Mouse (Mus musculus) B cell, adult (primary cell): ENCODE results near the gene Rnaseh1. TPM values are rescaled to one million over a fixed set of nuclear protein-coding genes. Genes with fewer than 3 reads are reported as not detected.

Experiments used
- total RNA-seq: library from RNA; stranded (reverse); gene quantifications from 4 replicates; pipeline ENCODE4 v1.2.4, GENCODE M21; 2023; ENCODE audit not compliant: inconsistent age

Rnaseh1 gene
- total RNA-seq, result 24.3 to 33.5 TPM (median 31.7 TPM) in 4 replicates

DNA sequence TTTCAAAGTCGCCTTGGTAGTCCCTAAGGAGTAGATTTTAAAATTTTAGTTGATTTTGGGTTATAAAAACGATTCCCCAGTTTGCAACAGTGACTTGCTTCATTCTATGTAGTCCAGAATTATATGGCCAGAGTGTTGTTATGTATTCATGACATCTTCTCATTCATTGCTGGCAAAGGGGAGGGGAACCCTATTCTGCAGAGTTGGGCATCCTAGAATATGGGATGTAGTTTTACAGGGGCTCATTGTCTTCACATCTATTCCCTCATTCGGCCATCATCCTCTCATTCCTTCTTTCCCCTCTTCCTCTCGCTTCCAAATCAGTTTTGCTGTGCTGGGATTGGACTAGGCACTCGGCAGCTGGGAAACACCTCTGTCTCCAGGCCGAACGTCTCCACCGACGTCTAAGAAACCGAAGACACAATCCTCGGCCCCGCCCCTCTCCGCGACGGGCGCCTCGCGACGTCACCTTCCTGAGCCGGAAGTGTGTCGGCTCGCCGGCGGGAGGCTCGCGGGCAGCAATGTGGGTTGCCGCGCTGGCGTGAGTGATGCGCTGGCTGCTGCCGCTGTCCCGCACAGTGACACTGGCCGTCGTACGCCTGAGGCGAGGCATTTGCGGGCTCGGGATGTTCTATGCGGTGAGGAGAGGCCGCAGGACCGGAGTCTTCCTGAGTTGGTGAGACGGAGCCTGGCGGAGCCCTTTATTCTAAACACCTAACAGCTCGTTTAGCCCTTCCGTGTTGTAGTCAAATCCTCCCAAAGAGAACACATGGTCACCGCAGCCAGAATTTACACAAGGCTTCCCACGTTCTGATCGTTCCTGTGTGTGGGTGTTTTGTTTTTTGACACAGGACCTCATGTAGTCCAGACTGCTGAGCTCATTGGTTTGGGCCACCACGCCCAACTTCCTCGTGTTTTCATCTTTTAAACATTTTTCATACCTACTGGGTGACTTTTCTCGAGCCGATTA, at the start of gene Rnaseh1:
Rnaseh1 (plus strand) TSS at position 462 of the 970 bp plus-strand sequence.

DNA sequence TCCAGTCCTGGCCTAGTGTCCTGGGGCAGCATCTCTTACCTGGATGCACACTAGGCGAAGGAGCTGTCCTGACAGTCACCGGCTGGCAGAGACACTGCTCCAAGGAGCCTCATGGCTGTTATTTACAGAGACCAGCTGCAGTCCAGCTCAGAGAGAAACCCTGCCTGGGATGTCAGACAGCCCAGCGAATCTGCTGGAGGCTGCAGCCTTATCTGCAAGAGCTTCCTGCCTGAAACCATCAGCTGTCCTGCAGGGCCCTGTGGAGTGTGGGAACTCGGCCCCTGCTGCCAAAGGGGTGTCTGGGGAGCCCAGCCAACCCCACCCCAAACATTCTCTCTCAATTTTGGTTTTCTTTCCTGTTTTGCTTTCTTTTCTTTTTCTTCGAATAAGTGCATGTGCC, 26.2 kb upstream of the Rnaseh1 start, which contains the start of gene Colec11:
Colec11 (minus strand) TSS at position 183 of the 400 bp plus-strand sequence.

DNA sequence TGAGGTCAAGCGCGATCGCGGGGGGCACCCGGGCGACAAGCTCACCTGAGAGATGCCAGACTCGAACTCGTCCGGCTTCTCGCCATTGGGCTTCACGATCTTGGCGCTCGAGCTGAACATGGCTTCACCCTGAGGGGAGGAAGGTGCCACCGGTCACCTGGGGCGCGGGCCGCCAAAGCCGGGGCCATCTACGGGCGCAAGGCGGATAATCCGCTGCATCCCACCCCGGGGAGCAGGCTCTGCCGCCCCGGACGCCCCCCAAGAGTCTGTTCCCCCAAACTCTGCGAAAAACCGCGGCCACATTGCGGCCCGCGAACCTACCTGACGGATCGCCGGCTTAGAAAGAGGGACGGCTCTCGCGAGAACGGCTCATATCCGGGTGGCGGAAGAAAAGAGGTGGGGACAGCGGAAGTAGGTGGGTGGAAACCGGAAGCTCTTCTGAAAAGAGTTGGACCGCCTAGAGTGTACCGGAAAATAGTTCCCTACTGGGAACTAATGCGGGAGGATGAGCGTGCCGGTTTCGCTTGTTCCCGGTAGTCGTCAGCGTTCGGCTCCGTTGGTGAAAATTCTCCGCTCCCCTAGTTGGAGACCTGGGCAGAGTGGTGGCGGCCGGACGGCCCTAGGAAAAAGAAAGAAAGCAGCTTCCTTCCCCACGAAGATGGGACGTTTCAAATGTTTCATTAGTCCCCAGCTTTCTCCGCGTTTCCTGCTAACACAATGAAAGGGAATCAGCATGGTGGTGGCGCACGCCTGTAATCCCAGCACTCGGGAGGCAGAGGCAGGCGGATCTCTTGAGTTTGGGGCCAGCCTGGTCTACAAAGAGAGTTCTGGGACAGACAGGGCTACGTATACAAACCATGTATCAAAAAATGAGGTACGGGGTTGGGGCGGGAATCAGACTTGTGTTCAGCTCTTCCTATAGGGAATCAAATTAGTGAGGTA, 13.6 kb upstream of the Rnaseh1 start, which contains the start of gene Rps7:
Rps7 (minus strand) TSS at position 419 of the 942 bp plus-strand sequence.

DNA sequence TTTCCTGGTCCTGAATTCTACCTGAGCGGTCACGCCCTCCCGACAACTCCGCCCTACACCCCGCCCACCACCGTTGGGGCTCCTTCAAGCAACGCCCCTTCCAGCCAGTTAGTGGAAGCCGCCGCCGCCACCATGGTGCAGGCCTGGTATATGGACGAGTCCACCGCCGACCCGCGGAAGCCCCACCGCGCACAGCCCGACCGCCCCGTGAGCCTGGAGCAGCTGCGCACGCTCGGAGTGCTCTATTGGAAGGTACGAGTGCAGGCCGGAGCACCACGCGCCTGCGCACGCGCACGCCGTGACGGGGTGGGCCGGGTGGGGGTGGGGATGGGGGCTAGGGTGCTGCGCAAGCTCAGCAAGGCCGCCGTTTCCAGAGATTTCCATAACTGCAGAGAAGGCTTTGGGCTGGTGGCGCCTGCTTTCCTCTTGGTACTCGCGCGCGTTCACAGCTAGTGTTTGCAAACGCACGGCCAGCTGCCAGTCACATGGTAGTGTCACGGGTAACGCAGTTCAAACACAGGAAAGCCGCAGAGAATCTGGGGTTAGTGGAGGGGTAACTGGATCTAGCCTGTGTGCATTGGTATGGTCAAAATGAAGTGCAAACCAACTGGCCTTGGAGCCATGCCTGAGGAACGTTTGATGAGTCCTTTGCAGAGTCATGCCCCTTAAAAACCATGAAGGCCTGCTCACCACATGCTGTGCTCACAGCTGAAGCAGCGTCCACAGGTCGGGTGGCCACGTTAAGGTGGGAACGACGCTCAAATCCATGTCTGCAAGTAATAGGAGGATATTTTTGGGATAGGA, 25.9 kb downstream of the Rnaseh1 start, which contains the start of gene Adi1:
Adi1 (plus strand) TSS at position 111 of the 804 bp plus-strand sequence.

Other genes starting within 250 kb of the Rnaseh1 start
- 0.36 to 0.51 TPM (median 0.48 TPM) in 4 replicates for gene Dcdc2c, start 97.2 kb upstream of the Rnaseh1 start, total RNA-seq
- gene Allc, start 67.1 kb upstream of the Rnaseh1 start, total RNA-seq, result not detected in 4 replicates
- not detected in 4 replicates for gene Colec11, start 26.2 kb upstream of the Rnaseh1 start, total RNA-seq
- 879 to 1,121 TPM (median 1,060 TPM) in 4 replicates for gene Rps7, start 13.6 kb upstream of the Rnaseh1 start, total RNA-seq
- 56.9 to 63.4 TPM (median 61.9 TPM) in 4 replicates for gene Adi1, start 25.6 kb downstream of the Rnaseh1 start, total RNA-seq
- gene Trappc12, start 100.9 kb downstream of the Rnaseh1 start, total RNA-seq, result 49.3 to 56.0 TPM (median 52.1 TPM) in 4 replicates
- 30.7 to 38.5 TPM (median 34.5 TPM) in 4 replicates for gene Eipr1, start 102.2 kb downstream of the Rnaseh1 start, total RNA-seq